11 mouse cellular contexts compared by ENCODE assay signal in genomic region chr2:19345414-19345964, GRCm38 (mm10). TPM values are rescaled to one million over a fixed set of nuclear protein-coding genes. Genes with fewer than 3 reads are reported as not detected.
A peak's percentile ranks its signal among the peaks of the same experiment; 100 is the strongest.
DNase-seq lines count a peak whose midpoint lies in the region; ATAC-seq lines count a peak whose summit lies in the region.
"Had no signal": no experiment of that assay in that cellular context is flagged by ENCODE, and none has a peak within 500 bp of the region (broad histone marks: within the 10 kb centered on the region; RNA-seq: fewer than 3 reads in every experiment).

No protein-coding gene starts in this region.

- no peak overlapping the region for H3K27ac ChIP-seq in forebrain, embryonic 16.5 days (ENCODE audit: low read length)
- no peak overlapping the region for H3K27ac ChIP-seq in midbrain, embryonic 13.5 days
- H3K27ac ChIP-seq: liver, embryonic 13.5 days had no signal

- H3K27me3 ChIP-seq in forebrain, embryonic 16.5 days (replicated peaks; ENCODE audit: control insufficient read depth, insufficient read depth, low read length) = no peaks in the 10 kb centered on the region
- H3K27me3 ChIP-seq in midbrain, embryonic 13.5 days = no peaks in the 10 kb centered on the region
- H3K27me3 ChIP-seq: liver, embryonic 13.5 days had no signal

- no peak overlapping the region for H3K9ac ChIP-seq in forebrain, embryonic 16.5 days (replicated peaks; ENCODE audit: low read depth, low read length)
- peak overlapping the region; percentile 49; the same call in 1 of the 2 replicates for H3K9ac ChIP-seq in midbrain, embryonic 13.5 days (replicated peaks)
- H3K9ac ChIP-seq: liver, embryonic 13.5 days had no signal

- no peaks in the 10 kb centered on the region for H3K9me3 ChIP-seq in forebrain, embryonic 16.5 days (ENCODE audit: control insufficient read depth, low read length)
- no peaks in the 10 kb centered on the region for H3K9me3 ChIP-seq in midbrain, embryonic 13.5 days
- H3K9me3 ChIP-seq: G1E; liver, embryonic 13.5 days had no signal

- no peaks in the 10 kb centered on the region for H3K36me3 ChIP-seq in forebrain, embryonic 16.5 days (ENCODE audit: control insufficient read depth, insufficient read depth)
- H3K36me3 ChIP-seq in midbrain, embryonic 13.5 days = no peaks in the 10 kb centered on the region
- H3K36me3 ChIP-seq: G1E; liver, embryonic 13.5 days had no signal

- peak overlapping the region; percentile 34; the same call in 1 of the 2 replicates for H3K4me2 ChIP-seq in forebrain, embryonic 16.5 days (ENCODE audit: low read length)
- H3K4me2 ChIP-seq in midbrain, embryonic 13.5 days (replicated peaks) = 0 out of 2 replicates have a peak overlapping the region, but pooled peaks have one; percentile 39
- H3K4me2 ChIP-seq: liver, embryonic 13.5 days had no signal

- WGBS in forebrain, embryonic 16.5 days = 82% methylated on average over 5 of the region's 5 CpGs
- WGBS in midbrain, embryonic 13.5 days = 76% methylated on average over 5 of the region's 5 CpGs

- intact Hi-C loops in heart, postnatal 36 days (cut with DNase I) = loop anchor here (10.0 kb wide), 2 partner anchors 961 to 1921 kb away; no protein-coding TSS in a partner anchor

- H3K4me3 ChIP-seq in forebrain, embryonic 16.5 days (replicated peaks; ENCODE audit: low read length) = no peak overlapping the region
- H3K4me3 ChIP-seq in midbrain, embryonic 13.5 days (replicated peaks) = no peak overlapping the region
- H3K4me3 ChIP-seq: liver, embryonic 13.5 days had no signal

- no peaks in the 10 kb centered on the region; the same call in 1 of the 2 replicates for H3K4me1 ChIP-seq in forebrain, embryonic 16.5 days (replicated peaks; ENCODE audit: control insufficient read depth, insufficient read depth, low read length)
- H3K4me1 ChIP-seq in midbrain, embryonic 13.5 days (replicated peaks) = no peaks in the 10 kb centered on the region

- 0 out of 2 replicates have a peak, but pooled peaks have one; percentile 4 for ATAC-seq in frontal cortex, adult (ENCODE audit: low TSS enrichment)
- ATAC-seq in forebrain, embryonic 16.5 days = peak; percentile 39; the same call in 1 of the 2 replicates
- peak; percentile 63 for ATAC-seq in midbrain, embryonic 13.5 days

- no peak for DNase-seq in frontal cortex, adult 2 months (ENCODE audit: extremely low spot score in 1 of 2, low spot score in 1 of 2)
- DNase-seq in ES-CJ7 (ENCODE audit: low read depth, low spot score) = peak; percentile 14
- DNase-seq in right cerebral cortex, adult 18-20 months = no peak
- no peak for DNase-seq in ovary, postnatal 10 days (ENCODE audit: low spot score)
- DNase-seq in heart, postnatal 36 days = no peak
- DNase-seq: kidney, postnatal 36 days; liver, embryonic 13.5 days had no signal

RNA-seq across cellular contexts. Expression of gene Msrb2, which starts 25.8 kb away (rescaled TPM):
- 40.2 and 44.4 TPM in 2 replicates for polyA plus RNA-seq in frontal cortex, adult 2 months (2012; rRNA removed)
- polyA plus RNA-seq in forebrain, embryonic 16.5 days (2015; fragmentation: Nextera tagmentation; extraction: Ambion mirVana) = 7.8 and 7.9 TPM in 2 replicates
- polyA plus RNA-seq in midbrain, embryonic 13.5 days (2015; fragmentation: Nextera tagmentation; extraction: Ambion mirVana) = 7.7 and 8.1 TPM in 2 replicates
- total RNA-seq in heart, postnatal 36 days (2021) = 10 to 100 TPM; 64.8 to 68.8 TPM
- total RNA-seq: G1E had no signal
- polyA plus RNA-seq: G1E had no signal

Comparison
In these comparisons a context has a peak if more than half of its experiments do, and no peak if none do; other contexts are left out.
1. ATAC-seq: peak in every context shown above with its lines; median percentile 63 in midbrain, embryonic 13.5 days; 39 in forebrain, embryonic 16.5 days; 4 in frontal cortex, adult.